Mouse (Mus musculus): ENCODE measurements around the gene Cflar.
"Not testable (repeated sequence)": the region's sequence is repeated elsewhere in the genome, so short reads cannot be mapped to it uniquely, and the experiment has no call there.

Cflar gene

DNA sequence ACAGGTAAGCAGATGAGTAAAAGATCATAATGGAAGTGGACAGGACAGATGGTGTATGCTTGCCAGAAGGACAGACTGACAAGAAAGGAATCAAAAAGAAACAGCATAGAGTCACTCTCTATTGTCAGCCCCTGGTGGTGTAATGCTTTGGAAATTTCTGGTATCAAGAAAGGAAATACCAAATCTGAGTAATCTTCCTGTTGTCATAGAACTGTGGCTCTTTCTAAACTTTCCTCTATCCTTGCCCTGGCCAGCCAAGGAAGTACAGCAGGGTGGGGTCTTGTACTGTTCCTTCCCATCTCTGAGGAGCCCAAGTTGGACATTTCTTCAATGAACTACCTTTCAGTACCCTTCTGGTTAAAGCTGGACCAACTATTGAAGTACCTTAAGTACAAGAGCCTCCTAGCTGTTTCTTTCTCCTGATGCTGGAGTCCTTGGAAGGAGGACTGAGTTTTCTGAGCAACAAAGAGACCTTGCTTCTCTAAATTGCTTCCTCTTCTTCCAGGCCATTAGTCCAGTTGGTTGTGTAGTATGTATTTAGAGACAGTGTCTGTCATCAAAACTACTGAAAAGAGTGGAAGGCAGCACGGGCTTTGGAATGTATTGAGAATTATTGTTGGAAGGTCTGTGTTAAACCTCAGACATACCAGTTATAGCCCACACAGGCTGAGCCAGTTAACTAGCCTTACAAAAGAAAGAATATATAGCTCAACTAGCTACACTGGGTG is 15.9 kb downstream of the Cflar start:
- CTCF ChIA-PET: no interaction called here

DNA sequence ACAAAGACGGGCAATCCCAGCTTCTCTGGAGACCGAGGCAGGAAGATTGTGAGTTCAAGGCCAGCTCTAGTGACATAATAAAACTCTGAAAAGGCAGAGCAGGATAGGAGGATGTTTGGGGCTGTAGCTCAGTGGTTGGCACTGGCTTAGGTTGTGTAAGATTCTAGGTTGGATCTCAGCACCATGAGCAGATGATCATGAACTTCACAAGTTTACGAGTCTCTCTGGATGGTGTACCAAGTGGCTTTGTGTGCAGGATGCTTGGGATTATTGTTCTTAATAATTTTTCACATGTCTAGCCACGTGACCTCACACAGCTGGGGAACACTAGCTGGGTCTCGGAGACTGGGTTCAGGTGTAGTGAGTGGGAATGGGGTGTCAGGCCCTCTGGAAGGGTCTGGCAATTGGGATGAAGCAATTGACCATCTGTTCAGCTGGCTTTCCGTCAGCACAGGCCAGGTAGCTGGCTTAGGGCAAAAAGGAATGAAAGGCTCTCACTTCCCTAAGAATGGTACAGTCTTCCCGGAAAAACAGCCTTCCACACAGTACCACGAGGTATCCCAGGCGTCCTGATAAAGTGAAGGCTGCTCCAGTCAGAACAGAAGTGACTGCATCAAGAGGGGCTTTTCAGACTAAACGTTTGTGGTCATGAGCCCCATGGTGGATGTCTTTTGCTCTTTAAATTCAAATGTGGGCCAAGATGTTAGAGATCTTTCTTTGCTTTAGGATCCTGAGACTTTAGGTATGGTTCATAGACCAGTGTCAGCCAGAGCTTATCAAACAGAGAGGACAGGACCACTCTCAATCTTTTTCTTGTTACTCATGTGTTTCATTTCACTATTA is 16.7 kb downstream of the Cflar start:
- CTCF ChIA-PET: no interaction called here

DNA sequence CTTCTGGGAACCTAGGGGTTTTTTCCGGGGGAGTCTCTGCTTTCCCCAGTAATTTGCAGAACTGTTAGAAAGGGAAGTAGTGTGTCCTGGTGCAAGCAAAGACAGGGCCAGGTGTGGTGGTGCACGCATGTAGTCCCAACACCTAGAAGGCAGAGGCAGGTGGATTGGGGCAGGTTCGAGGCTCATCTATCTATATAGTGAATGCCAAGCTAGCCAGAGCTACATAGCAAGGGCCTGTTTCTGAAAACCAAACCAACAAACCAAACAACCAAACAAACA is 17.2 kb downstream of the Cflar start:
- CTCF ChIA-PET: no interaction called here

DNA sequence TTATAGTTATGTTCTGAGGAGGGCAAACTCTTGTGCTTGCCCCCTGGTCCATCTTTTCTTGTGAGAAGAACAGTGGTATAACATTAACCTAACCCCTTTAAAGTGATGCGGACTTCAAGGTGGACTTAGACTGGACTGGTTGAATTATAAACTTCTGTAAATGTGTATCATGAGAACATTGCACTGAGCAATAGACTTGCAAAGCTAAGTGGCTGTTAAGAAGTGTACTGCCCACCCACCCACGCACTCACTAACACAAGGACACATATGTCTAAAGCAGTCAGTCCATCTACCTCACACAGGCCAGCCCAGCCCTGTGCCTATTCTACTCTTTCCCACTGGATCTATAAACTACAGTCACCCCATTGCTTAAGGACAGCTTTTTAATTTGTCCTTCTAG is 22.3 kb downstream of the Cflar start:
- CTCF ChIA-PET: no interaction called here

DNA sequence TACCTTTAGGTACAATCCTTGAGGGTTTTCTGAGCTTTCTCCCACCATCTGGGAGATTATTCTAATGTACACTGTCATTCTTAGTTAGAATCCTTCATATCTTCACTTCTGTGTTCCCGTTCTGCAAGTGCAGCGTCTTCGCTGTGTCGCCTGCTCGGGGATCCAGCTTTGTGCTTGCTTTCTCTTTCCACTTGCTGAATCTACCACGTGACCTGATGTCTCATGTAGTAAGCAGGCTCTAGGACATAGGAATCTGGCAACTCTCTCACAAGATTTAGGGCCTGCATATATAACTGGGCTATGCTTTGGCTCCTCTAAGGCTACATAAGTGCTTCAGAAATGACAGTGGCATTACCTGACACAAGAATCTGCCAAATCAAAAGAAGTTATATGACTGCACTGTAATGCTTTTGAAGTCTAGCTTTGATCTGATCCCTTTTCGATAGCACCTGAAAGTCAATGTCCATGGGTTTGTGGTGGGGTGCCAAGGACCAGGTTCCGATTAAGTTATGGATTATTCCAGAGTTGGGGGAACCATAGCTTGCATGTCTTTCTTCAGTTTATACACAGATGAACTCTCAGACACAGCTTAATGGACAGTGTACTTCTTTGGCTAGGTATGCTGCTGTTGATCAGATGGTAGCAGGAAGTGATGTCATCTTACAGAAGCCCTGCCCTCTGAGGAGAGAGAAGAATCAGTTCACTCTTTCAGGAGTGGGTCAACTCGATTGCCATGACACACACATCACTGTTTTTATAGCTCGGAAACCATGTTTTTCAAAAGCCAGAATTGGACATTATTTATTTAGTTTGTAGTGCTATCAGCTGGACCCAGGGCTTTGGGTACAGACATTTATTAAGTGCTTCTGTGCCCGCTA is 23.0 kb downstream of the Cflar start:
- CTCF ChIA-PET: no interaction called here

DNA sequence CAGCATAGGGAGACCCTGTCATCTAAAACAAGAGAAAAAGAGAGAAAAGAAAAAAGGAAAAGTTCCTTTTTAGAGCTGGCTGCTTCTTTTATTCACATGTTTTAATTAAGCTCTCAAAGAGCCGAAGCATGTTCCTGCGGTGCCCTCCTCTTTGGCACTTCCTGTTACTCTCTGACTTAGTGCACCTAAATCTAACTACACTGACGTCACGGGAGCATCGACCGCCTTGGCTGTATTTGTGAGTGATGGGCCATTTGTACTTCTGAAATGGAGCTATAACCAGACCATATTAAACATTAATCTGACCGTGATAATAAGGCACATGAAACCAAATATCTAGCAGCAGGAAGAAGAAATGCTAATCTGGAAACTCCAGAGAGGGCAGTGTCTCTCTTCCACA is 24.7 kb downstream of the Cflar start:
- CTCF ChIA-PET: no interaction called here

DNA sequence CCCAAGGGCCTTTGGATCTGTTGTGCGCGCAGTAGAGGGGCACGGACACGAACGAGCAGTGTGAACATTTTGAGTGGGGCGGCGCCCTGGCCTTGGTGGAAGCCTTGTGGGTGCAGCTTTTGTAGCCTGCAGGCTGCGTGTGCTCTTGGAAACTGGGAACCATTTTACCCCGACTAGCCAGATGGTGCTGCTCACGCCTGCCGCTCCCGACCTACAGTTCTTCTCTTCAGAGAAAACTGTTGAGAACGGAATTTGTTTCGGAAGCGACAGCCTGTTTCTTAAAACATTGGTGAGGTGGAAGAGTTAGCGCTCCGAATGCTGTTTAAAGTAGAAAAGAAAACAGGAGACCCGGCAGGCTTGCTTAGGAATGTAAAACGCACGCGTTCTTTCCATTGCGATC is 25.7 kb downstream of the Cflar start:
- CTCF ChIA-PET: no interaction called here

DNA sequence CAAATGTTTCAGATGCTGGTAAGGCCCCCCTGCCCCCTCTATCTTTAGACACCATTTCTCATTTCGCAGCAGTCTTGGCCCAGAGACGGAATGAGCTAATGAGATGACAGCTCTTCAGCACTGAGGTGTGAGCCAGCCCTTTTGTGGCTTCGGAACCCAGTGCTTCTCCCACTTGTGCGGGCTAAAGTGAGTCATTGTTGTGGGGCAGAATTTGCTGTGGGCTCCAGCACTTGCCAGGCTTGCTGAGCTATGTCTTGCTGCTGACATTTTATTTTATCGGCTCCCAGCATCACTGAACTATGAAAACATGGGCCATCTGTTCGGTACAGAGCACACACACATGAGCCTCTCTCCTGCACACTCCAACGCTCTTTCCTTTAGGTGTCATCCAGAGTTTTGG is 28.2 kb downstream of the Cflar start:
- CTCF ChIA-PET: no interaction called here

DNA sequence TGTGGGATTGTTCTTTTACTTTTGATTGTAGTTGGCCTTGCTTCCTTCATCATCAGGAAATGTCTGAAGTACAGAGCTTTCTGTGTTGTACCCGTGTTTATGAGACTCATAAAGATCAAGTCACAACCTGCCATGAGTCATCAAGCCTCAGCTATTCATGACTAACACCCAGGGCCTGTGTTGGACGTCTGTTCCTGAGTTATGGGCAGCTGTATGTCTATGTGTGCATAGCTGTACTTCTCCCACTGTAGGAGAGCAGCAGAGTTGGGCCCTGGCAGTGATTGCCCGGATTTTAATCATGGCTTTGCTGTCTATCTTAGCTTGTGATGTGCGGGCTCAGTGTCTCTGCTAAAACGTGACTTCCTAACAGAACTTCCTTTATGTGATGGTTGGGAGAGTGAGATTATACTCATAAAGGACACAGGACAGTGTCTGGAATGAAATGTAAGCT is 31.3 kb downstream of the Cflar start:
- CTCF ChIA-PET: no interaction called here

DNA sequence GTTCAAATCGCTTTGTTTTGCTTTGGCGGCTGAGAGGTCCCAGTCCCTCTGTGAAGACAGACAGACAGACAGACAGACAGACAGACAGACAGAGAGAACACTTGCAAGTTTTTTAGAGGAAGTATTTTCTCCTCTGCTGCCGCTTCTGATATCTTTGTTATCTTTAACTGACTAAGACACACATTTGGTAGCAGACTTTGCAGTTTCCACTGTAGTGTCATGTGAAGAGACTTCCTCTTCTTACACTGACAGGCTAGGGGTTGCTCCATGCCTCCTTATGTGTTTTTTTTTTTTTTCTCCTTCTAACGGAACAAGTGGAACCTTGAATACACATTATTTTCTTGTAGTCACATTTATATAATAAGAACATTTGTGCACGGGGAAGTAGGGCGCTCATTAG is 31.9 kb downstream of the Cflar start:
- CTCF ChIA-PET: no interaction called here

DNA sequence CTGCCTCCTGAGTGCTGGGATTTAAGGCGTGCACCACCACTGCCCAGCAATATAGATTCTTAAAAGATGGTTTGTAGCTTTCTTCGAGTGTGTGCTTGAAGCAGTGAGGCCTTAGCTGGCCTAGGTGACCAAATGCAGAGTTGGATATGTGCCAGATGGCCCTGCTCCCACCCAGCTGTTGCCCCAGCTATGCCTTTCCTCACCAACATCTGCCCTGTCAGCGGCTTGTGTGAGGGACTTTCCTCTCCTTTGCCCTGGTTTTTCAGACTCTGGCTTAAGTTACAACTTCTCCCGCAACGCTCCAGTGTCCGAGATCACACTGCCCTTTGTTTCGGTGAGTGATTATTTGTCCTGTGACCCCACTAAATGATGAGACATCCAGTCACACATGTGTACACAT is 33.3 kb downstream of the Cflar start:
- CTCF ChIA-PET: no interaction called here

DNA sequence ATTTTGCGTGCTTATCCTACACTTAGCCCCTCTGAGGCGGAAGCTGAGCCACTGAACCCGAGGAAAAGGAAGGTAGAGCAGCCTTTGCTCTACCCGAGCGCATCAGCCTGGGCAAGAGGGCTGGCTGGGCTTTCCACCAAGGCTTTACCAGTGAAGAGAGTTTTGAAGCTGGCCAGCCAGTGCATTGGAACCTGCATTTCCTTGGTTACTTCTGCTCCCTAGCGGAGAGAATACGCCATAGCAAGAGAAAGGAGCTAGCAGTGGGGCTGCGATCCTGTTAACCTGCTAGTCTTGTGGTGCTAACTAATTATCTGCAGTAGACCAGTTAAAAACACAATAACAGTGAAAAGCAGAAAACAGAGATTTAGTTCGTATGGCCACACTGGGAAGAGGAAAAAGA is 35.6 kb downstream of the Cflar start:
- CTCF ChIA-PET: no interaction called here

DNA sequence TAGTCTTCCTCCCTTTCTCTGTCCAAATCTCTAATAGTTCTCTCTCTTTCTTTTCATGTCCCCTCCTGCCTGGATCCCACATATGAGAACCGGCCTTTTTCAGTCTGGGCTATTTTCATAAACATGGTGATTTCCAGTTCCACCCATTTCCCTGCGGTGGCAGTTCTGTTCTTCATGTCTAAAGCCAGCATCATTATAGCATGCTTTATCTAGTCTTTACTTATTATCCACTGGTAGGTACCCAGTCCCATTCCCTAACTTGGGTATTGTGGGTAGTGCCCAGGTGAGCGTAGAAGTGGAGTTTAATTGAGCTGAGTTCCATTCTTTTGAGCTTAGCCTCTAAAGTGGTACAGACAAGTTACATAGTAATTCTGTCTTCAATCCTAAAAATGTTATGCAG is 48.1 kb downstream of the Cflar start:
- CTCF ChIA-PET: no interaction called here

DNA sequence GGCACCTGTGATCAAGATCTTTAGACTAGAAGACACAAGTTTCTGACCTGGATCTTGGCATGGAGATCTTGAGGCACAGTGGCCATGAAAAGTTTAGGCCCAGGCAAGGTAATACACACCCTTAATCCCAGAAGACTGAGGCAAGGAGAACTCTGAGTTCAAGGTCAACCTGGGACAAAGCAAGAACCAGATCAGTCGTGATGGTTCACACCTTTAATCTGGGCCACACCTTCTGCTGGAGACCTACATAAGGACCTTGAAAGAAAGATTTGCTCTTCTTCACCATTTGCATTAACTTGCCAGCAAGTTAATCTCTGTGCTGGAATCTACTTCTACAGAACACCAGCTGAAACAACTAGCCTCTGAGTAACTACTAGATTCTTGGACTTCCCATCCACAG is 49.3 kb downstream of the Cflar start:
- CTCF ChIA-PET: interaction anchor here (0.7 kb wide), 1 partner anchor 161 kb away, joined by 8 read pairs; no protein-coding TSS in a partner anchor

DNA sequence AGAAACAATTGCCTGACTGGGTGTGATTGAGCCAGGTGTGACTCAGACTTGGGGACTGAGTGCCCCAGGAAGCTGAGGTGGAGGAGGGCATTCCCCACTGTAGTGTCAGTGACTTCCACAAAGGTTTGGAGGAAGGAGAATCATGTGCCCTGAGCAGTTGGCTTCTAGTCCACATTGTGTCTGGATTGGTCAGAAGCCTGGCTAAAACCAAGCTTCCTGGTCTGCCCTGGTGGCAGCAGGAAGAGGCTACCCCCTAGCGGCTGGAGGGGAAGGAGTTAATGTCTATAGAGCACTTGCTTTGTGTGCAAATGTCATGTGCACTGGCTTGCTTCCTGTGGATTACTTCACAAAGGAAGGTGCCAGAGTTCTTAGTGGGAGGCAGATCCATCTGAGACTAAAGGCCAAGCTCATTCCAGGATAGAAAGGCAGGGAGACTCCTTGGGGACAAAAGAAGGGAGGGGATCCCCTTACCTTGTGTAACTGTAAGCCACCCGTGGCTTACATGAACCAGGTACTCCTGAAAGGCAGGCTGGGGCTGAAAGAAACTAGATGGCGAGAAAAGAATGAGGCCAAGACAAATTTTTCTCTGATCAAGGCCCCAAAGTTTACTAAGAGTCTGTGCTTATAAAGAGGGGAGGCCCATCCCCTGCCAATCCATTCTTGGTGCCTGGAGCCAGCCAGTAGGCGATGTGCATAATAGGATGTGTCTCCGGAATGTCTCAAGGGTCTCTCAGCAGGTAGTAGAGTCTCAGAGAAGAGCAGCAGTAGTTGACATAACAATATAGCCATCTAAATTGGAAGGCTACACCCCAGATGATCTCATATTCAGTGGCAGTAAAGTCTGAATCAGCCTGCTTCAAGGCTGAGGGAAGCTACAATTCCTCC is 50.3 kb downstream of the Cflar start:
- CTCF ChIA-PET: not testable (repeated sequence)

DNA sequence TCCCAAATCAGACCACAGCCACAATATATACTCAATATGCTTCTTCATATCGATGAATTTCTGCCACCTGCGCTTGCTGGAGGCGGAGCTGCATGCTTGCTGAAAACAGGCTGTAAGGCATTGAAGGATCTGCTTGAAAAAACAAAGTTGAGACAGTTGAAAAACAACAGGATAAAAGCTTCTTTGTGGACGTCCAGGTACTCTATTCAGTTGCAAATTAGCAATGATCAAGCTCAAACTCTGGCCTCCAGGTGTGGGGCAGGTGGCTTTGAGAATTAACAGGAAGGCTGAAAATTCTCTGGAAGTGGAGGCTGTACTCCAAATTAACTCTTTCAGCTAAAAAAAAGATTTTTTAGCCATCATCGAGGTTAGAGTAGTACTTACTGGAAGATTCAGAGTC is 51.3 kb downstream of the Cflar start:
- CTCF ChIA-PET: no interaction called here

DNA sequence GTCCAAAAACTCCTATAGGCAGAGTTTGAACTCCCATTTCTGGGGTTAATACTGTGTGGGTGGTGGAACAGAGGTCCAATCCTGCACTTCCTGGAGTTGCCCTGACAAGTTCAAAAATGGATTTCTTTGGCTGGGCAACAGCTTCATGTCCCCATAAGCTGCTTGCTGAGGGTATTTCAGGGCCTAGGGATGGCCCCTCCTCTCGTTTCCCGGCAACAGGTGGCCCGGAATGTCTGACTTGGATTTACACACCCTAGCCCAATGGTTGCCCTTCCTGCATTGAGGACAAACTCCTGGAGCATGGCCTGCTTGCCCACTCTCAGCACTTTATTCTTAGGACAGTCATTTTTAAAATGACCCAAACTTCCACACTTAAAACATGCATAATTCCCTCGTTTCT is 55.1 kb downstream of the Cflar start:
- CTCF ChIA-PET: not testable (repeated sequence)

DNA sequence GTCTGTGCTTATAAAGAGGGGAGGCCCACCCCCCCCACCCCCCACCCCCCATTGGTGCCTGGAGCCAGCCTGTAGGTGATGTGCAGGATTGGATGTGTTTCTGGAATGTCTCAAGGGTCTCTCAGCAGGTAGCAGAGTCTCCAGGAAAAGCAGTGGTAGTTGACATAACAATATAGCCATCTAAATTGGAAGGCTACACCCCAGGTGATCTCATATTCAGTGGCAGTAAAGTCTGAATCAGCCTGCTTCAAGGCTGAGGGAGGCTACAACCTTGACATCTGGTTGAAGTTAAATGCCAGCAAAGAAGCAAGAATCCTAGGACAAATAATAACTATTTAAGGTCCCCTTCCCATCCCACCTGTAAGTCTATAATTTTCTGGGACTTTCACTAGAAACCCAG is 57.8 kb downstream of the Cflar start:
- CTCF ChIA-PET: interaction anchor here (0.6 to 1.0 kb wide), 2 partner anchors 102 to 134 kb away, joined by 3 to 4 read pairs; no protein-coding TSS in a partner anchor

DNA sequence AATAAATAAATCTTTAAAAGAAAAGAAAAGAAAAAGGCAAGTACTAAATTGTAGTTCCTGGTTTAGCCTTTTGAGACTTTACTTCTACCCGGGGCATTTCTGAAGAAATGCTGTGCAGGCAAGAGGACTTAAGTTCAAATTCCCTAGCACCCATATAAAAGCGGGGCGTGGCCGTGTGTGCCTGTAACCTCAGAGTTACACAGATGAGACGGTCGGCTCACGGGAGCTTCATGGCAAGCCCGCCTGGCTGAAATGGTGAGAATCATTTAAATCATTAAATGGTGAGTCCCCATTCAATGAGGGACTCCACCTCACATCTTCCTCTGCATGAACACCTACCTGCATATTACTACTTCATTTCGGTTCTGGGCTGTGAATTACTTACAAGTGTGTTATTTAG is 58.4 kb downstream of the Cflar start:
- CTCF ChIA-PET: interaction anchor here (0.6 kb wide), 1 partner anchor 102 kb away, joined by 3 read pairs; no protein-coding TSS in a partner anchor

DNA sequence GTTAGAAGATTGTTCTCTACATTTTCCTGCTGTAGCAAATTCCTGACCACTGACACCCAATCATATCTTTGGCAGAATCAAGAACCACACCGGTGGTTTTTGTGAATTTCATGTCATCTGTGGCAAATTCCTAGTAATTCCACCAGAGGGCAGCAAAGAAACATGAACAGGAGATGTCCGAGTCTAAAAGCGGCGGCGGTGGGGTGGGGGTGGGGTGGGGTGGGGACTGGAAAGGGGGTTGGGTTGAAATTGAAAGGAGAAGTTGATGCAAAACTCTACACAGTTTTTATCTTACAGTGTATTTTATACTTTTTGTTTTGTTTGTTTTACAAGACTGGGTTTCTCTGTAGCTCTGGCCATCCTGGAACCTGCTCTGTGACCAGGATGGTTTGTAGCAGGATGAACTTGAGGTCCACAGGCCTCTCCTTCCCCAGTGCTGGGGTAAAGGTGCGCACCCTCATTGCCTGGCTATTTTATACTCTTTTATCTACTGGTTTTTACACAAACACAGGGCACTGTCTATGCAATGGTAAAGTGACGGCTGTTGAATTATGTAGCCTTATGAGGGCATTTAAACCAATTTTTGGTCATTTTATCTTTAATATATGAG is 58.9 kb downstream of the Cflar start:
- CTCF ChIA-PET: no interaction called here

DNA sequence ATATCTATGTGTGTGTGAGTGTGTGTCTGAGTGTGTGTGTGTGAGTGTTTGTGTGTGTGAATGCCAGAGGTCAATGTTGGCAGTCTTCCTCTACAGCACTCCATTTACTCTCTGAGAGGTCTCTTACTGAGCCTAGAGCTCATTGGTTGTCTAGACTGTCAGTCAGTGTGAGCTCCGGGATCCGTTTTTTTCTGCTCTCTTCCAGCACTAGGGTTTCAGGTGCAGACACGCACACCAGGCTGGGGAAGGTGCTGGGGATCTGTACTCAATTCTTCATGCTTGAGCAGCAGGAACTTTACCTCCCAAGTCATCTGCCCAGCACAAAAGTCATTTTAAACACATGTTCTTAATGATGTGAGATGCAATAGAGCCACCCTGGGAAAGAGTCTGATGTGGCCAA is 60.8 kb downstream of the Cflar start:
- CTCF ChIA-PET: no interaction called here

All from spleen, embryonic (tissue).